Mouse (Mus musculus) erythroblast, adult 5-6 weeks (primary cell): ENCODE results near the gene Gpr157. TPM values are rescaled to one million over a fixed set of nuclear protein-coding genes. Genes with fewer than 3 reads are reported as not detected.
A peak's percentile ranks its signal among the peaks of the same experiment; 100 is the strongest.
"Not testable (repeated sequence)": the region's sequence is repeated elsewhere in the genome, so short reads cannot be mapped to it uniquely, and the experiment has no call there.

Experiments
- ATAC-seq: replicated peaks from 2 replicates; pipeline ENCODE4 v1.8.0; 2016; ENCODE audit warnings: moderate number of reproducible peaks, mild to moderate bottlenecking, moderate TSS enrichment, inconsistent platforms; ENCODE audit not compliant: poor library complexity, low FRiP score, severe bottlenecking
- total RNA-seq, 2 experiments: library from RNA; stranded (forward) in 1 of 2; stranded (reverse) in 1 of 2; fragments of 150-400 nt in 1 of 2; fragments of 200-764, 138-1000 nt in 1 of 2; gene quantifications; 2 replicates each; pipeline versions ENCODE4 v1.2.3 to v1.2.4; 2015 to 2017; ENCODE audit warnings: low replicate concordance in 2 of 2

Gene Gpr157
- total RNA-seq (2015; ENCODE audit: low replicate concordance) (0.19 and 2.1 TPM in 2 replicates), total RNA-seq (2017; ENCODE audit: low replicate concordance) (0.43 and 0.98 TPM in 2 replicates)

- 0 out of 2 replicates have a peak, but pooled peaks have one; percentile 71 for ATAC-seq
These were observed at the start of gene Gpr157 for GRCm38 (mm10) chr4:150087161-150087889. Gene Gpr157, plus strand, starts transcription at chr4:150087365.

- ATAC-seq: no peak
These were observed 48.6 kb upstream of the Gpr157 start for GRCm38 (mm10) chr4:150038533-150038932.

- ATAC-seq: no peak
These were observed 47.1 kb upstream of the Gpr157 start for GRCm38 (mm10) chr4:150040003-150040581.

GRCm38 (mm10) chr4:150040856-150041255 lies 46.3 kb upstream of the Gpr157 start:
- not testable (repeated sequence) for ATAC-seq

- no peak for ATAC-seq
These were observed 45.6 kb upstream of the Gpr157 start for GRCm38 (mm10) chr4:150041346-150042110.

GRCm38 (mm10) chr4:150043591-150043990 lies 43.6 kb upstream of the Gpr157 start:
- no peak for ATAC-seq

GRCm38 (mm10) chr4:150048038-150048437 lies 39.1 kb upstream of the Gpr157 start:
- no peak for ATAC-seq

- no peak for ATAC-seq
These were observed 38.5 kb upstream of the Gpr157 start for GRCm38 (mm10) chr4:150048478-150049156.

- no peak for ATAC-seq
These were observed 38.0 kb upstream of the Gpr157 start for GRCm38 (mm10) chr4:150049157-150049513.

GRCm38 (mm10) chr4:150049564-150050226 lies 37.5 kb upstream of the Gpr157 start:
- no peak for ATAC-seq

GRCm38 (mm10) chr4:150051514-150051913 lies 35.7 kb upstream of the Gpr157 start:
- ATAC-seq: no peak

- no peak for ATAC-seq
These were observed 34.8 kb upstream of the Gpr157 start for GRCm38 (mm10) chr4:150052380-150052779.

- no peak for ATAC-seq
These were observed 31.0 kb upstream of the Gpr157 start for GRCm38 (mm10) chr4:150056171-150056570.

GRCm38 (mm10) chr4:150057722-150058121 lies 29.4 kb upstream of the Gpr157 start:
- no peak for ATAC-seq

- ATAC-seq: no peak
These were observed 27.2 kb upstream of the Gpr157 start for GRCm38 (mm10) chr4:150059841-150060468.

- no peak for ATAC-seq
These were observed 26.5 kb upstream of the Gpr157 start for GRCm38 (mm10) chr4:150060469-150061170.

- ATAC-seq: no peak
These were observed 25.5 kb upstream of the Gpr157 start for GRCm38 (mm10) chr4:150061432-150062225.
